Mouse (Mus musculus): Measurements from ENCODE around the gene Minos1. TPM values are rescaled to one million over a fixed set of nuclear protein-coding genes. Genes with fewer than 3 reads are reported as not detected.

The Minos1 gene
- 100 to 1,000 TPM; 182 to 240 TPM for polyA plus RNA-seq (2012; fragmentation: generic; extraction: Trizol)

DNA sequence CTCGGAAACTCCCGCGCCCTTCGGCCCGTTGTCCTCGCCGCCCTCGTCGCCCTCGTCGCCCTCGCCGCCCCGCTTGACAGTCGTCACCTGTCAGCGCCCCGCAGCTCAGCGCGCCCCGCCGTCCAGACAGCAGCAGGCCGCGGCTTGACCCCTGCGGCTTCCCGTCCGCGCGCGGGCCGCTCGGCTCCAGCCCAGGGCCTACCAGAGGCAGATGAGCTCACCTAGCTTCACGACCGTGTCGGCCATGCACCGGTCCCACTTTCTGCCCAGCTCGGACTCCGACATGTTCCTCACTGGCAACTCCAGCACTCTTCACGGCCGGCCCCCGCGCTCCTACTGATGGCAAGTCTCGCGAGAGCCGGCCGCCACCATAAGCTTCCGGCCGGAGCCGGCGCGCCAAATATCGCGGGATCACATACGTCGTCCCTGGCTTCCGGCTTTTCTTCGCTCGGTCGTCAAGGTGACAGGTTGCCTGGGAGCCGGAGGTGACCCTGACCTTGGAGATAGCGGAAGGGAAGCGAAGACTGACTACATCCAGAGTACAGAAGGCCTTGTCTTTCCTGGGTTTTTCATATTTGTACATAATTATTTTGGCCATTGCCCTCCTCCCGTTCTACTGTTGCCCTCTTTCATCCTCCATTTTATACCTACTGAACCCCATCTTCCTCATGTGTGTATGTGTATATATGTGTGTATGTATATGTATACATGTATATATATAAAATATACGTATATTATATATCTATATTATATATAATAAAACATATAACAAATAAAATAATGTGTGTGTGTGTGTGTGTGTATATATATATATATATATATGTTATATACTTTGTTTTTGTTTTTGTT is at the start of gene Minos1:
Minos1 (minus strand) TSS at position 413 of the 849 bp plus-strand sequence.

GRCm38 (mm10) chr4:139092356-139093195 is 38.3 kb downstream of the Minos1 start, which contains the start of gene Nbl1:
Gene Nbl1 (minus strand): TSS chr4:139092993.

GRCm38 (mm10) chr4:139075041-139075711 is 55.7 kb downstream of the Minos1 start, which contains the start of gene Htr6:
Gene Htr6 (minus strand): TSS chr4:139075570.

Other genes starting within 250 kb of the Minos1 start
- 1 to 10 TPM; 2.9 to 3.7 TPM for gene Otud3, start 217.2 kb downstream of the Minos1 start, polyA plus RNA-seq (2012; fragmentation: generic; extraction: Trizol)
- gene Rnf186, start 164.0 kb downstream of the Minos1 start, polyA plus RNA-seq (2012; fragmentation: generic; extraction: Trizol): not detected
- 1 to 10 TPM; 2.8 to 5.1 TPM for gene Tmco4, start 158.2 kb downstream of the Minos1 start, polyA plus RNA-seq (2012; fragmentation: generic; extraction: Trizol)
- gene Htr6, start 55.5 kb downstream of the Minos1 start, polyA plus RNA-seq (2012; fragmentation: generic; extraction: Trizol): under 1 TPM; 0.02 to 0.06 TPM
- 10 to 100 TPM; 10.7 to 97.5 TPM for gene Nbl1, start 38.1 kb downstream of the Minos1 start, polyA plus RNA-seq (2012; fragmentation: generic; extraction: Trizol)
- gene Capzb, start 61.8 kb upstream of the Minos1 start, polyA plus RNA-seq (2012; fragmentation: generic; extraction: Trizol): 100 to 1,000 TPM; 162 to 232 TPM
- gene Pqlc2, start 179.6 kb upstream of the Minos1 start, polyA plus RNA-seq (2012; fragmentation: generic; extraction: Trizol): 1 to 10 TPM; 4.3 to 4.9 TPM
- 100 to 1,000 TPM; 108 to 114 TPM for gene Akr7a5, start 179.6 kb upstream of the Minos1 start, polyA plus RNA-seq (2012; fragmentation: generic; extraction: Trizol)
- gene Mrto4, start 221.5 kb upstream of the Minos1 start, polyA plus RNA-seq (2012; fragmentation: generic; extraction: Trizol): 100 to 1,000 TPM in 1 of 2 experiments, 10 to 100 TPM in 1; 43.9 to 184 TPM
- 10 to 100 TPM in 1 of 2 experiments, 1 to 10 TPM in 1; 2.6 to 14.0 TPM for gene Emc1, start 221.5 kb upstream of the Minos1 start, polyA plus RNA-seq (2012; fragmentation: generic; extraction: Trizol)
- gene Ubr4, start 221.5 kb upstream of the Minos1 start, polyA plus RNA-seq (2012; fragmentation: generic; extraction: Trizol): 100 to 1,000 TPM in 1 of 2 experiments, 10 to 100 TPM in 1; 33.5 to 111 TPM

Data from C3H10T1/2 (cell line).